Mouse (Mus musculus): ENCODE measurements around the gene Myo9b. TPM values are rescaled to one million over a fixed set of nuclear protein-coding genes. Genes with fewer than 3 reads are reported as not detected.

Myo9b gene
- total RNA-seq, 1 experiment: 36.1 TPM

- Histone ChIP-seq H3K4me3 (ENCODE audit: insufficient read depth in 1 of 2, low read depth in 1 of 2, low read length in 2 of 2, poor library complexity in 1 of 2, severe bottlenecking in 1 of 2) (peak within 1 kb of the TSS; percentile 81 to 91), H3K9me3 (ENCODE audit: control insufficient read depth, insufficient read depth, low read depth, low read length) (no peaks in the 10 kb centered on the region), H3K4me1 (ENCODE audit: control insufficient read depth in 2 of 2, insufficient read depth in 2 of 2, low read length in 2 of 2, poor library complexity in 1 of 2) (peaks cover 5 to 29% of the 10 kb centered on the region in 2 experiments), H3K36me3 (ENCODE audit: control insufficient read depth, insufficient read depth, low read length, poor library complexity, severe bottlenecking) (peaks cover 2% of the 10 kb centered on the region; the same call in 1 of the 2 replicates), H3K9ac (ENCODE audit: insufficient read depth, low read depth, low read length, poor library complexity, severe bottlenecking) (peak within 1 kb of the TSS; percentile 89), H3K27ac (ENCODE audit: insufficient read depth, low read depth, low read length, poor library complexity, severe bottlenecking) (peak within 1 kb of the TSS; percentile 86)
- in situ Hi-C loops (cut with MboI; ENCODE audit: low sequenced_read_pairs in 2 of 2, unreplicated experiment in 2 of 2): no loop called here
- DNase-seq (ENCODE audit: low read depth, low spot score): no peak
- TF ChIP-seq ZC3H11A (IDR thresholded peaks at IDR 0.05; ENCODE audit: borderline replicate concordance, low read depth, low read length): no peak
- TF ChIP-seq CHD2 (IDR thresholded peaks at IDR 0.05; ENCODE audit: low read depth, low read length): no peak
- no peak for TF ChIP-seq MAFK (IDR thresholded peaks at IDR 0.05; ENCODE audit: insufficient read depth, low read depth, low read length)
- TF ChIP-seq HCFC1 (IDR thresholded peaks at IDR 0.05; ENCODE audit: borderline replicate concordance, insufficient read depth, low read length): no peak
- no peak for TF ChIP-seq ZNF384 (IDR thresholded peaks at IDR 0.05; ENCODE audit: low read depth, low read length)
These were observed 109.0 kb downstream of the Myo9b start, which contains the start of gene Nr2f6 for GRCm38 (mm10) chr8:71381421-71381970. Gene Nr2f6, minus strand, starts transcription at chr8:71381960.

GRCm38 (mm10) chr8:71381971-71382961 is 109.8 kb downstream of the Myo9b start:
- no peak for DNase-seq (ENCODE audit: low read depth, low spot score)
- no peak for TF ChIP-seq MAFK (IDR thresholded peaks at IDR 0.05; ENCODE audit: insufficient read depth, low read depth, low read length)
- no peak for TF ChIP-seq CHD2 (IDR thresholded peaks at IDR 0.05; ENCODE audit: low read depth, low read length)
- no peak for TF ChIP-seq HCFC1 (IDR thresholded peaks at IDR 0.05; ENCODE audit: borderline replicate concordance, insufficient read depth, low read length)
- TF ChIP-seq ZNF384 (IDR thresholded peaks at IDR 0.05; ENCODE audit: low read depth, low read length): peak; percentile 78
- H3K4me1 ChIP-seq (ENCODE audit: control insufficient read depth in 2 of 2, insufficient read depth in 2 of 2, low read length in 2 of 2, poor library complexity in 1 of 2): peaks cover 10 to 30% of the 10 kb centered on the region in 2 experiments
- H3K9ac ChIP-seq (ENCODE audit: insufficient read depth, low read depth, low read length, poor library complexity, severe bottlenecking): peak overlapping the region; percentile 54; the same call in 1 of the 2 replicates
- peak overlapping the region; percentile 81 to 91 for H3K4me3 ChIP-seq (ENCODE audit: insufficient read depth in 1 of 2, low read depth in 1 of 2, low read length in 2 of 2, poor library complexity in 1 of 2, severe bottlenecking in 1 of 2)
- in situ Hi-C loops (cut with MboI; ENCODE audit: low sequenced_read_pairs in 2 of 2, unreplicated experiment in 2 of 2): no loop called here
- H3K9me3 ChIP-seq (ENCODE audit: control insufficient read depth, insufficient read depth, low read depth, low read length): no peaks in the 10 kb centered on the region
- H3K27ac ChIP-seq (ENCODE audit: insufficient read depth, low read depth, low read length, poor library complexity, severe bottlenecking): peak overlapping the region; percentile 75; the same call in 1 of the 2 replicates
- peaks cover 2% of the 10 kb centered on the region; the same call in 1 of the 2 replicates for H3K36me3 ChIP-seq (ENCODE audit: control insufficient read depth, insufficient read depth, low read length, poor library complexity, severe bottlenecking)

- peak overlapping the region; percentile 58; the same call in 1 of the 2 replicates for H3K27ac ChIP-seq (ENCODE audit: insufficient read depth, low read depth, low read length, poor library complexity, severe bottlenecking)
- H3K36me3 ChIP-seq (ENCODE audit: control insufficient read depth, insufficient read depth, low read length, poor library complexity, severe bottlenecking): no peaks in the 10 kb centered on the region; the same call in 1 of the 2 replicates
- no peak for DNase-seq (ENCODE audit: low read depth, low spot score)
- H3K4me1 ChIP-seq (ENCODE audit: control insufficient read depth in 2 of 2, insufficient read depth in 2 of 2, low read length in 2 of 2, poor library complexity in 1 of 2): peaks cover 10 to 34% of the 10 kb centered on the region in 2 experiments
- no peak overlapping the region for H3K4me3 ChIP-seq (ENCODE audit: insufficient read depth in 1 of 2, low read depth in 1 of 2, low read length in 2 of 2, poor library complexity in 1 of 2, severe bottlenecking in 1 of 2)
- in situ Hi-C loops (cut with MboI; ENCODE audit: low sequenced_read_pairs in 2 of 2, unreplicated experiment in 2 of 2): no loop called here
- no peaks in the 10 kb centered on the region for H3K9me3 ChIP-seq (ENCODE audit: control insufficient read depth, insufficient read depth, low read depth, low read length)
- no peak overlapping the region for H3K9ac ChIP-seq (ENCODE audit: insufficient read depth, low read depth, low read length, poor library complexity, severe bottlenecking)
- TF ChIP-seq CHD2 (IDR thresholded peaks at IDR 0.05; ENCODE audit: low read depth, low read length) (no peak), MAFK (IDR thresholded peaks at IDR 0.05; ENCODE audit: insufficient read depth, low read depth, low read length) (no peak), ZNF384 (IDR thresholded peaks at IDR 0.05; ENCODE audit: low read depth, low read length) (no peak), HCFC1 (IDR thresholded peaks at IDR 0.05; ENCODE audit: borderline replicate concordance, insufficient read depth, low read length) (no peak), ZC3H11A (IDR thresholded peaks at IDR 0.05; ENCODE audit: borderline replicate concordance, low read depth, low read length) (no peak)
These were observed 110.9 kb downstream of the Myo9b start for GRCm38 (mm10) chr8:71383396-71383795.

GRCm38 (mm10) chr8:71383860-71384259 is 111.3 kb downstream of the Myo9b start:
- peaks cover 10 to 34% of the 10 kb centered on the region in 2 experiments for H3K4me1 ChIP-seq (ENCODE audit: control insufficient read depth in 2 of 2, insufficient read depth in 2 of 2, low read length in 2 of 2, poor library complexity in 1 of 2)
- TF ChIP-seq CHD2 (IDR thresholded peaks at IDR 0.05; ENCODE audit: low read depth, low read length): no peak
- no peak for TF ChIP-seq ZC3H11A (IDR thresholded peaks at IDR 0.05; ENCODE audit: borderline replicate concordance, low read depth, low read length)
- no peak for TF ChIP-seq MAFK (IDR thresholded peaks at IDR 0.05; ENCODE audit: insufficient read depth, low read depth, low read length)
- no peak for TF ChIP-seq HCFC1 (IDR thresholded peaks at IDR 0.05; ENCODE audit: borderline replicate concordance, insufficient read depth, low read length)
- TF ChIP-seq ZNF384 (IDR thresholded peaks at IDR 0.05; ENCODE audit: low read depth, low read length): no peak
- H3K36me3 ChIP-seq (ENCODE audit: control insufficient read depth, insufficient read depth, low read length, poor library complexity, severe bottlenecking): no peaks in the 10 kb centered on the region; the same call in 1 of the 2 replicates
- peak overlapping the region; percentile 58; the same call in 1 of the 2 replicates for H3K27ac ChIP-seq (ENCODE audit: insufficient read depth, low read depth, low read length, poor library complexity, severe bottlenecking)
- no peak overlapping the region for H3K4me3 ChIP-seq (ENCODE audit: insufficient read depth in 1 of 2, low read depth in 1 of 2, low read length in 2 of 2, poor library complexity in 1 of 2, severe bottlenecking in 1 of 2)
- DNase-seq (ENCODE audit: low read depth, low spot score): no peak
- in situ Hi-C loops (cut with MboI; ENCODE audit: low sequenced_read_pairs in 2 of 2, unreplicated experiment in 2 of 2): no loop called here
- H3K9me3 ChIP-seq (ENCODE audit: control insufficient read depth, insufficient read depth, low read depth, low read length): no peaks in the 10 kb centered on the region
- H3K9ac ChIP-seq (ENCODE audit: insufficient read depth, low read depth, low read length, poor library complexity, severe bottlenecking): no peak overlapping the region
